In genomic region chr8:37465651-37466050, GRCm38 (mm10) we compare ENCODE assay signal across 35 mouse cellular contexts.
"Had no signal": no experiment of that assay in that cellular context is flagged by ENCODE, and none has a peak within 500 bp of the region (broad histone marks: within the 10 kb centered on the region; RNA-seq: fewer than 3 reads in every experiment).

No protein-coding gene starts in this region.

- H3K27me3 ChIP-seq: heart, embryonic 12.5 days; heart, embryonic 13.5 days; heart, embryonic 15.5 days; hindbrain, embryonic 12.5 days; hindbrain, embryonic 13.5 days; hindbrain, embryonic 15.5 days; intestine, embryonic 15.5 days; kidney, embryonic 15.5 days had no signal

- H3K9ac ChIP-seq: heart, embryonic 12.5 days; heart, embryonic 13.5 days; heart, embryonic 15.5 days; hindbrain, embryonic 12.5 days; hindbrain, embryonic 13.5 days; hindbrain, embryonic 14.5 days; hindbrain, embryonic 15.5 days; intestine, embryonic 15.5 days; kidney, embryonic 15.5 days had no signal

- DNase-seq: heart, postnatal 10 days; heart, postnatal 14 days; heart, postnatal 36 days; heart, postnatal 4 days; kidney, adult 11 months; kidney, adult 18-20 months; kidney, adult 2 months; kidney, adult 8-10 months; kidney, adult 9 months; kidney, postnatal 10 days; kidney, postnatal 14 days; kidney, postnatal 25 days; kidney, postnatal 36 days; kidney, postnatal 4 days; layer of hippocampus, adult 9-11 months; layer of hippocampus, postnatal 36 days had no signal

- H3K4me1 ChIP-seq: heart, embryonic 10.5 days; heart, embryonic 12.5 days; heart, embryonic 13.5 days; heart, embryonic 15.5 days; hindbrain, embryonic 10.5 days; hindbrain, embryonic 12.5 days; hindbrain, embryonic 13.5 days; hindbrain, embryonic 15.5 days; intestine, embryonic 15.5 days; kidney, embryonic 15.5 days had no signal

- H3K36me3 ChIP-seq: heart, embryonic 10.5 days; heart, embryonic 12.5 days; heart, embryonic 13.5 days; heart, embryonic 15.5 days; hindbrain, embryonic 10.5 days; hindbrain, embryonic 12.5 days; hindbrain, embryonic 13.5 days; hindbrain, embryonic 15.5 days; intestine, embryonic 15.5 days; kidney, embryonic 15.5 days had no signal

- H3K9me3 ChIP-seq: heart, embryonic 10.5 days; heart, embryonic 12.5 days; heart, embryonic 13.5 days; heart, embryonic 15.5 days; hindbrain, embryonic 10.5 days; hindbrain, embryonic 12.5 days; hindbrain, embryonic 13.5 days; hindbrain, embryonic 15.5 days; intestine, embryonic 15.5 days; kidney, embryonic 15.5 days had no signal

- H3K4me3 ChIP-seq: heart, embryonic 10.5 days; heart, embryonic 12.5 days; heart, embryonic 13.5 days; heart, embryonic 15.5 days; hindbrain, embryonic 10.5 days; hindbrain, embryonic 12.5 days; hindbrain, embryonic 13.5 days; hindbrain, embryonic 15.5 days; intestine, embryonic 15.5 days; kidney, embryonic 15.5 days; layer of hippocampus, adult 2 months; left cerebral cortex, adult 2 months had no signal

- H3K27ac ChIP-seq: heart, embryonic 10.5 days; heart, embryonic 13.5 days; heart, embryonic 15.5 days; hindbrain, embryonic 10.5 days; hindbrain, embryonic 12.5 days; hindbrain, embryonic 13.5 days; hindbrain, embryonic 14.5 days; hindbrain, embryonic 15.5 days; hindbrain, postnatal 0 days; intestine, embryonic 15.5 days; kidney, embryonic 15.5 days; kidney, postnatal 0 days; layer of hippocampus, adult 2 months; left cerebral cortex, adult 2 months had no signal

- H3K4me2 ChIP-seq: heart, embryonic 12.5 days; heart, embryonic 13.5 days; heart, embryonic 15.5 days; hindbrain, embryonic 12.5 days; hindbrain, embryonic 13.5 days; hindbrain, embryonic 14.5 days; hindbrain, embryonic 15.5 days; intestine, embryonic 15.5 days; kidney, embryonic 15.5 days had no signal

- ATAC-seq: hindbrain, embryonic 16.5 days; hindbrain, postnatal 0 days; inflammation-experienced regulatory T-cells, adult 6 months; intestine, embryonic 15.5 days; intestine, embryonic 16.5 days; intestine, postnatal 0 days had no signal
